Mouse (Mus musculus) kidney, embryonic 15.5 days (tissue): ENCODE measurements at regions not wholly inside any gene's neighbourhood (a gene's known extent, or its start where the extent isn't known, plus 50 kb on each side); places are given as distances from the start of the nearest gene placed in this dataset.

ENCODE experiments used
- ATAC-seq: fragments of 200-750 bp; cut with Nextera tagmentation; replicated peaks from 2 replicates; pipeline ENCODE4 v1.8.0; 2017; ENCODE audit warnings: moderate TSS enrichment; ENCODE audit not compliant: low FRiP score
- H3K27ac ChIP-seq: fragments of 300-500 bp; sonication (generic); 2 replicates; pipeline ENCODE4 v1.5.1; 2015; ENCODE audit warnings: mild to moderate bottlenecking, inconsistent platforms
- H3K27me3 ChIP-seq: fragments of 300-500 bp; sonication (generic); 2 replicates; pipeline ENCODE4 v1.6.1; 2015; ENCODE audit warnings: inconsistent platforms
- H3K36me3 ChIP-seq: fragments of 300-500 bp; sonication (generic); 2 replicates; pipeline ENCODE4 v1.6.1; 2015; ENCODE audit warnings: inconsistent platforms
- H3K4me1 ChIP-seq: fragments of 300-500 bp; sonication (generic); 2 replicates; pipeline ENCODE4 v1.6.1; 2015; ENCODE audit warnings: inconsistent platforms
- H3K4me2 ChIP-seq: fragments of 300-500 bp; sonication (generic); 2 replicates; pipeline ENCODE4 v1.6.1; 2015; ENCODE audit warnings: moderate library complexity, mild to moderate bottlenecking, inconsistent platforms
- H3K4me3 ChIP-seq: fragments of 300-500 bp; sonication (generic); replicated peaks from 2 replicates; pipeline ENCODE4 v1.5.1; 2015; ENCODE audit warnings: mild to moderate bottlenecking, inconsistent platforms
- H3K9ac ChIP-seq: fragments of 300-500 bp; sonication (generic); 2 replicates; pipeline ENCODE4 v1.6.1; 2015; ENCODE audit warnings: mild to moderate bottlenecking, inconsistent platforms
- H3K9me3 ChIP-seq: fragments of 300-500 bp; sonication (generic); replicated peaks from 2 replicates; pipeline ENCODE4 v1.6.1; 2016; ENCODE audit warnings: inconsistent platforms
- WGBS: fragments of 180-500 bp; shearing (Covaris S2); methylation state at CpG from one replicate; pipeline ENCODE4 v1.1.7; 2015; ENCODE audit warnings: mixed read lengths; 5-methylcytosine and 5-hydroxymethylcytosine counted together

- Histone ChIP-seq H3K27me3 (no peaks in the 10 kb centered on the region), H3K9ac (no peak overlapping the region), H3K4me2 (no peak overlapping the region), H3K36me3 (no peaks in the 10 kb centered on the region), H3K27ac (no peak overlapping the region), H3K4me3 (no peak overlapping the region), H3K4me1 (peaks cover 8% of the 10 kb centered on the region), H3K9me3 (no peaks in the 10 kb centered on the region)
- 83% methylated on average over 9 of the region's 9 CpGs for WGBS
- ATAC-seq = no peak
Measured at GRCm38 (mm10) chr6:117652917-117653316, 188.1 kb upstream of the Zfp637 start.

GRCm38 (mm10) chr6:117653886-117654425 lies 187.0 kb upstream of the Zfp637 start:
- Histone ChIP-seq H3K4me1 (peaks cover 8% of the 10 kb centered on the region), H3K36me3 (no peaks in the 10 kb centered on the region), H3K9me3 (no peaks in the 10 kb centered on the region), H3K4me2 (no peak overlapping the region), H3K27me3 (no peaks in the 10 kb centered on the region), H3K9ac (no peak overlapping the region), H3K4me3 (no peak overlapping the region), H3K27ac (no peak overlapping the region)
- ATAC-seq = no peak
- 72% methylated on average over 15 of the region's 15 CpGs for WGBS

GRCm38 (mm10) chr6:117655986-117656385 lies 185.0 kb upstream of the Zfp637 start:
- Histone ChIP-seq H3K4me3 (no peak overlapping the region), H3K27me3 (no peaks in the 10 kb centered on the region), H3K36me3 (no peaks in the 10 kb centered on the region), H3K4me2 (no peak overlapping the region), H3K27ac (no peak overlapping the region), H3K4me1 (peaks cover 8% of the 10 kb centered on the region), H3K9me3 (no peaks in the 10 kb centered on the region), H3K9ac (no peak overlapping the region)
- no peak for ATAC-seq
- 88% methylated on average over 4 of the region's 4 CpGs for WGBS

GRCm38 (mm10) chr6:117660576-117660975 lies 180.4 kb upstream of the Zfp637 start:
- 5% methylated on average over 1 of the region's 1 CpGs for WGBS
- H3K27ac ChIP-seq = no peak overlapping the region
- H3K4me3 ChIP-seq = no peak overlapping the region
- no peaks in the 10 kb centered on the region for H3K27me3 ChIP-seq
- H3K4me1 ChIP-seq = no peaks in the 10 kb centered on the region
- no peak overlapping the region for H3K9ac ChIP-seq
- ATAC-seq = no peak
- H3K4me2 ChIP-seq = no peak overlapping the region
- no peaks in the 10 kb centered on the region for H3K9me3 ChIP-seq
- H3K36me3 ChIP-seq = no peaks in the 10 kb centered on the region

- no peak for ATAC-seq
- WGBS = 96% methylated on average over 1 of the region's 1 CpGs
- no peak overlapping the region for H3K4me3 ChIP-seq
- H3K27ac ChIP-seq = no peak overlapping the region
- H3K4me1 ChIP-seq = no peaks in the 10 kb centered on the region
- H3K9me3 ChIP-seq = no peaks in the 10 kb centered on the region
- H3K27me3 ChIP-seq = no peaks in the 10 kb centered on the region
- H3K36me3 ChIP-seq = no peaks in the 10 kb centered on the region
- no peak overlapping the region for H3K4me2 ChIP-seq
- H3K9ac ChIP-seq = no peak overlapping the region
Measured at GRCm38 (mm10) chr6:117662635-117663034, 178.3 kb upstream of the Zfp637 start.

- ATAC-seq = no peak
- WGBS = 81% methylated on average over 3 of the region's 3 CpGs
- H3K4me3 ChIP-seq = no peak overlapping the region
- no peak overlapping the region for H3K9ac ChIP-seq
- H3K36me3 ChIP-seq = no peaks in the 10 kb centered on the region
- H3K4me2 ChIP-seq = no peak overlapping the region
- H3K9me3 ChIP-seq = no peaks in the 10 kb centered on the region
- no peak overlapping the region for H3K27ac ChIP-seq
- H3K27me3 ChIP-seq = no peaks in the 10 kb centered on the region
- H3K4me1 ChIP-seq = peaks cover under 1% of the 10 kb centered on the region; the same call in 1 of the 2 replicates
Measured at GRCm38 (mm10) chr6:117670337-117670736, 170.6 kb upstream of the Zfp637 start.

GRCm38 (mm10) chr6:117670792-117671525 lies 170.0 kb upstream of the Zfp637 start:
- H3K27me3 ChIP-seq = no peaks in the 10 kb centered on the region
- no peak overlapping the region for H3K4me3 ChIP-seq
- no peaks in the 10 kb centered on the region for H3K9me3 ChIP-seq
- no peak overlapping the region for H3K4me2 ChIP-seq
- WGBS = 53% methylated on average over 17 of the region's 17 CpGs
- no peak overlapping the region for H3K27ac ChIP-seq
- no peak overlapping the region for H3K9ac ChIP-seq
- no peaks in the 10 kb centered on the region for H3K36me3 ChIP-seq
- no peak for ATAC-seq
- peaks cover 7% of the 10 kb centered on the region for H3K4me1 ChIP-seq

GRCm38 (mm10) chr6:117675059-117675800 lies 165.8 kb upstream of the Zfp637 start:
- no peak overlapping the region for H3K4me3 ChIP-seq
- WGBS = 61% methylated on average over 15 of the region's 15 CpGs
- peaks cover 25% of the 10 kb centered on the region for H3K4me1 ChIP-seq
- H3K9me3 ChIP-seq = no peaks in the 10 kb centered on the region
- no peaks in the 10 kb centered on the region for H3K36me3 ChIP-seq
- no peak overlapping the region for H3K4me2 ChIP-seq
- H3K27me3 ChIP-seq = 0 out of 2 replicates have a peak, but pooled peaks cover 4% of the 10 kb centered on the region
- no peak for ATAC-seq
- H3K9ac ChIP-seq = no peak overlapping the region
- H3K27ac ChIP-seq = no peak overlapping the region

GRCm38 (mm10) chr6:117676064-117676821 lies 164.7 kb upstream of the Zfp637 start:
- Histone ChIP-seq H3K4me3 (no peak overlapping the region), H3K4me2 (no peak overlapping the region), H3K4me1 (peaks cover 25% of the 10 kb centered on the region), H3K9me3 (no peaks in the 10 kb centered on the region), H3K27ac (no peak overlapping the region), H3K9ac (no peak overlapping the region), H3K27me3 (0 out of 2 replicates have a peak, but pooled peaks cover 4% of the 10 kb centered on the region), H3K36me3 (no peaks in the 10 kb centered on the region)
- ATAC-seq = peak; percentile 66
- WGBS = 32% methylated on average over 10 of the region's 10 CpGs

GRCm38 (mm10) chr6:117677062-117677461 lies 163.9 kb upstream of the Zfp637 start:
- H3K27ac ChIP-seq = no peak overlapping the region
- no peak for ATAC-seq
- WGBS = 53% methylated on average over 7 of the region's 7 CpGs

GRCm38 (mm10) chr6:117677821-117678220 lies 163.2 kb upstream of the Zfp637 start:
- H3K4me3 ChIP-seq = no peak overlapping the region
- no peak for ATAC-seq
- H3K27ac ChIP-seq = 0 out of 2 replicates have a peak overlapping the region, but pooled peaks have one; percentile 37
- H3K27me3 ChIP-seq = 0 out of 2 replicates have a peak, but pooled peaks cover 4% of the 10 kb centered on the region
- H3K36me3 ChIP-seq = no peaks in the 10 kb centered on the region
- H3K4me1 ChIP-seq = peaks cover 25% of the 10 kb centered on the region
- H3K4me2 ChIP-seq = no peak overlapping the region
- H3K9ac ChIP-seq = no peak overlapping the region
- WGBS = 71% methylated on average over 2 of the region's 2 CpGs
- H3K9me3 ChIP-seq = no peaks in the 10 kb centered on the region

More at GRCm38 (mm10) chr6:117677062-117677461, 163.9 kb upstream of the Zfp637 start:
- no peaks in the 10 kb centered on the region for H3K9me3 ChIP-seq
- peaks cover 25% of the 10 kb centered on the region for H3K4me1 ChIP-seq
- no peak overlapping the region for H3K4me2 ChIP-seq
- H3K4me3 ChIP-seq = no peak overlapping the region
- H3K36me3 ChIP-seq = no peaks in the 10 kb centered on the region
- 0 out of 2 replicates have a peak, but pooled peaks cover 4% of the 10 kb centered on the region for H3K27me3 ChIP-seq
- H3K9ac ChIP-seq = no peak overlapping the region
